Mouse (Mus musculus): Measurements from ENCODE around the gene Rhobtb1. TPM values are rescaled to one million over a fixed set of nuclear protein-coding genes. Genes with fewer than 3 reads are reported as not detected.

The Rhobtb1 gene
- 12.9 and 15.2 TPM in 2 replicates for polyA plus RNA-seq (2015; fragmentation: Nextera tagmentation; extraction: Ambion mirVana)

GRCm38 (mm10) chr10:69151045-69151444 lies at the start of gene Rhobtb1:
Gene Rhobtb1 (plus strand): TSS chr10:69151434.
- ATAC-seq (ENCODE audit: low read depth) = 0 out of 2 replicates have a peak, but pooled peaks have one; percentile 36
- H3K4me1 ChIP-seq (replicated peaks; ENCODE audit: control insufficient read depth, insufficient read depth, low read length) = no peaks in the 10 kb centered on the region
- no peaks in the 10 kb centered on the region for H3K27me3 ChIP-seq (ENCODE audit: control insufficient read depth, insufficient read depth, low read depth, low read length)
- no peak within 1 kb of the TSS for H3K27ac ChIP-seq (ENCODE audit: low read length)
- H3K4me3 ChIP-seq (ENCODE audit: low read length) = no peak within 1 kb of the TSS
- H3K9me3 ChIP-seq (ENCODE audit: control insufficient read depth, low read length) = no peaks in the 10 kb centered on the region
- no peaks in the 10 kb centered on the region for H3K36me3 ChIP-seq (ENCODE audit: control insufficient read depth, insufficient read depth, low read length)
- 23% methylated on average over 20 of the region's 20 CpGs for WGBS
- 0 out of 2 replicates have a peak within 1 kb of the TSS, but pooled peaks have one; percentile 24 for H3K9ac ChIP-seq (ENCODE audit: low read length)
- peak within 1 kb of the TSS; percentile 43 for H3K4me2 ChIP-seq (ENCODE audit: low read depth, low read length)

- Histone ChIP-seq H3K27ac (ENCODE audit: low read length) (no peak overlapping the region), H3K4me2 (ENCODE audit: low read depth, low read length) (no peak overlapping the region), H3K4me3 (ENCODE audit: low read length) (no peak overlapping the region), H3K9me3 (ENCODE audit: control insufficient read depth, low read length) (no peaks in the 10 kb centered on the region), H3K9ac (ENCODE audit: low read length) (no peak overlapping the region), H3K27me3 (ENCODE audit: control insufficient read depth, insufficient read depth, low read depth, low read length) (no peaks in the 10 kb centered on the region), H3K36me3 (ENCODE audit: control insufficient read depth, insufficient read depth, low read length) (no peaks in the 10 kb centered on the region), H3K4me1 (replicated peaks; ENCODE audit: control insufficient read depth, insufficient read depth, low read length) (peaks cover 10% of the 10 kb centered on the region; the same call in 1 of the 2 replicates)
- no peak for ATAC-seq (ENCODE audit: low read depth)
- 65% methylated on average over 4 of the region's 4 CpGs for WGBS
These were observed 49.2 kb upstream of the Rhobtb1 start for GRCm38 (mm10) chr10:69101988-69102387.

GRCm38 (mm10) chr10:69104143-69104882 lies 46.9 kb upstream of the Rhobtb1 start:
- ATAC-seq (ENCODE audit: low read depth) = peak; percentile 29; the same call in 1 of the 2 replicates
- Histone ChIP-seq H3K9ac (ENCODE audit: low read length) (no peak overlapping the region), H3K27me3 (ENCODE audit: control insufficient read depth, insufficient read depth, low read depth, low read length) (no peaks in the 10 kb centered on the region), H3K4me3 (ENCODE audit: low read length) (no peak overlapping the region), H3K4me2 (ENCODE audit: low read depth, low read length) (no peak overlapping the region), H3K9me3 (ENCODE audit: control insufficient read depth, low read length) (no peaks in the 10 kb centered on the region), H3K4me1 (replicated peaks; ENCODE audit: control insufficient read depth, insufficient read depth, low read length) (peaks cover 16% of the 10 kb centered on the region; the same call in 1 of the 2 replicates), H3K36me3 (ENCODE audit: control insufficient read depth, insufficient read depth, low read length) (no peaks in the 10 kb centered on the region), H3K27ac (ENCODE audit: low read length) (no peak overlapping the region)
- WGBS = 50% methylated on average over 12 of the region's 12 CpGs

GRCm38 (mm10) chr10:69104883-69105225 lies 46.4 kb upstream of the Rhobtb1 start:
- peak; percentile 29; the same call in 1 of the 2 replicates for ATAC-seq (ENCODE audit: low read depth)
- Histone ChIP-seq H3K27ac (ENCODE audit: low read length) (0 out of 2 replicates have a peak overlapping the region, but pooled peaks have one; percentile 4), H3K36me3 (ENCODE audit: control insufficient read depth, insufficient read depth, low read length) (no peaks in the 10 kb centered on the region), H3K9ac (ENCODE audit: low read length) (no peak overlapping the region), H3K4me3 (ENCODE audit: low read length) (no peak overlapping the region), H3K9me3 (ENCODE audit: control insufficient read depth, low read length) (no peaks in the 10 kb centered on the region), H3K27me3 (ENCODE audit: control insufficient read depth, insufficient read depth, low read depth, low read length) (no peaks in the 10 kb centered on the region), H3K4me1 (replicated peaks; ENCODE audit: control insufficient read depth, insufficient read depth, low read length) (peaks cover 16% of the 10 kb centered on the region; the same call in 1 of the 2 replicates), H3K4me2 (ENCODE audit: low read depth, low read length) (no peak overlapping the region)
- WGBS = 31% methylated on average over 9 of the region's 9 CpGs

- WGBS = 5% methylated on average over 1 of the region's 1 CpGs
- no peak overlapping the region; the same call in 1 of the 2 replicates for H3K4me2 ChIP-seq (ENCODE audit: low read depth, low read length)
- no peak overlapping the region for H3K27ac ChIP-seq (ENCODE audit: low read length)
- no peaks in the 10 kb centered on the region for H3K27me3 ChIP-seq (ENCODE audit: control insufficient read depth, insufficient read depth, low read depth, low read length)
- H3K9me3 ChIP-seq (ENCODE audit: control insufficient read depth, low read length) = no peaks in the 10 kb centered on the region
- H3K36me3 ChIP-seq (ENCODE audit: control insufficient read depth, insufficient read depth, low read length) = no peaks in the 10 kb centered on the region
- H3K9ac ChIP-seq (ENCODE audit: low read length) = no peak overlapping the region
- H3K4me3 ChIP-seq (ENCODE audit: low read length) = no peak overlapping the region
- H3K4me1 ChIP-seq (replicated peaks; ENCODE audit: control insufficient read depth, insufficient read depth, low read length) = peaks cover 16% of the 10 kb centered on the region; the same call in 1 of the 2 replicates
- peak; percentile 75 for ATAC-seq (ENCODE audit: low read depth)
These were observed 44.4 kb upstream of the Rhobtb1 start for GRCm38 (mm10) chr10:69106796-69107195.

GRCm38 (mm10) chr10:69107253-69107652 lies 44.0 kb upstream of the Rhobtb1 start:
- Histone ChIP-seq H3K4me3 (ENCODE audit: low read length) (no peak overlapping the region), H3K9me3 (ENCODE audit: control insufficient read depth, low read length) (no peaks in the 10 kb centered on the region), H3K36me3 (ENCODE audit: control insufficient read depth, insufficient read depth, low read length) (no peaks in the 10 kb centered on the region), H3K9ac (ENCODE audit: low read length) (no peak overlapping the region), H3K27me3 (ENCODE audit: control insufficient read depth, insufficient read depth, low read depth, low read length) (no peaks in the 10 kb centered on the region), H3K27ac (ENCODE audit: low read length) (peak overlapping the region; percentile 25; the same call in 1 of the 2 replicates), H3K4me1 (replicated peaks; ENCODE audit: control insufficient read depth, insufficient read depth, low read length) (peaks cover 16% of the 10 kb centered on the region; the same call in 1 of the 2 replicates), H3K4me2 (ENCODE audit: low read depth, low read length) (peak overlapping the region; percentile 45)
- ATAC-seq (ENCODE audit: low read depth) = peak; percentile 63; the same call in 1 of the 2 replicates
- 9% methylated on average over 8 of the region's 8 CpGs for WGBS

- no peak for ATAC-seq (ENCODE audit: low read depth)
- no peaks in the 10 kb centered on the region for H3K27me3 ChIP-seq (ENCODE audit: control insufficient read depth, insufficient read depth, low read depth, low read length)
- H3K36me3 ChIP-seq (ENCODE audit: control insufficient read depth, insufficient read depth, low read length) = no peaks in the 10 kb centered on the region
- no peak overlapping the region for H3K4me3 ChIP-seq (ENCODE audit: low read length)
- no peak overlapping the region for H3K4me2 ChIP-seq (ENCODE audit: low read depth, low read length)
- H3K9me3 ChIP-seq (ENCODE audit: control insufficient read depth, low read length) = 0 out of 2 replicates have a peak, but pooled peaks cover 3% of the 10 kb centered on the region
- H3K27ac ChIP-seq (ENCODE audit: low read length) = no peak overlapping the region
- no peaks in the 10 kb centered on the region for H3K4me1 ChIP-seq (replicated peaks; ENCODE audit: control insufficient read depth, insufficient read depth, low read length)
- H3K9ac ChIP-seq (ENCODE audit: low read length) = no peak overlapping the region
These were observed 36.9 kb upstream of the Rhobtb1 start for GRCm38 (mm10) chr10:69114384-69114783.

- no peak overlapping the region for H3K27ac ChIP-seq (ENCODE audit: low read length)
- no peaks in the 10 kb centered on the region for H3K36me3 ChIP-seq (ENCODE audit: control insufficient read depth, insufficient read depth, low read length)
- ATAC-seq (ENCODE audit: low read depth) = no peak
- H3K9ac ChIP-seq (ENCODE audit: low read length) = no peak overlapping the region
- H3K27me3 ChIP-seq (ENCODE audit: control insufficient read depth, insufficient read depth, low read depth, low read length) = no peaks in the 10 kb centered on the region
- H3K4me2 ChIP-seq (ENCODE audit: low read depth, low read length) = no peak overlapping the region
- no peak overlapping the region for H3K4me3 ChIP-seq (ENCODE audit: low read length)
- H3K9me3 ChIP-seq (ENCODE audit: control insufficient read depth, low read length) = 0 out of 2 replicates have a peak, but pooled peaks cover 3% of the 10 kb centered on the region
- no peaks in the 10 kb centered on the region for H3K4me1 ChIP-seq (replicated peaks; ENCODE audit: control insufficient read depth, insufficient read depth, low read length)
These were observed 33.2 kb upstream of the Rhobtb1 start for GRCm38 (mm10) chr10:69117996-69118395.

GRCm38 (mm10) chr10:69118893-69119292 lies 32.3 kb upstream of the Rhobtb1 start:
- Histone ChIP-seq H3K27ac (ENCODE audit: low read length) (no peak overlapping the region), H3K4me2 (ENCODE audit: low read depth, low read length) (no peak overlapping the region), H3K4me1 (replicated peaks; ENCODE audit: control insufficient read depth, insufficient read depth, low read length) (no peaks in the 10 kb centered on the region), H3K9ac (ENCODE audit: low read length) (no peak overlapping the region), H3K9me3 (ENCODE audit: control insufficient read depth, low read length) (0 out of 2 replicates have a peak, but pooled peaks cover 3% of the 10 kb centered on the region), H3K4me3 (ENCODE audit: low read length) (no peak overlapping the region), H3K27me3 (ENCODE audit: control insufficient read depth, insufficient read depth, low read depth, low read length) (no peaks in the 10 kb centered on the region), H3K36me3 (ENCODE audit: control insufficient read depth, insufficient read depth, low read length) (no peaks in the 10 kb centered on the region)
- WGBS = 70% methylated on average over 3 of the region's 3 CpGs
- ATAC-seq (ENCODE audit: low read depth) = no peak
